24 mouse cellular contexts compared by ENCODE assay signal in genomic region chr11:50703397-50703796, GRCm38 (mm10).
"Had no signal": no experiment of that assay in that cellular context is flagged by ENCODE, and none has a peak within 500 bp of the region (broad histone marks: within the 10 kb centered on the region; RNA-seq: fewer than 3 reads in every experiment).

No protein-coding gene starts in this region.

- ATAC-seq: hindbrain, postnatal 0 days; intestine, embryonic 16.5 days; liver, embryonic 12.5 days had no signal

- DNase-seq: gastrocnemius, postnatal 25 days; heart, adult 2 months; heart, postnatal 14 days; heart, postnatal 36 days; kidney, adult 11 months; kidney, adult 2 months; kidney, adult 9 months; kidney, postnatal 14 days; kidney, postnatal 36 days; layer of hippocampus, adult 9-11 months; layer of hippocampus, postnatal 36 days; left cerebral cortex, postnatal 4 days had no signal

- H3K4me2 ChIP-seq: heart, embryonic 11.5 days; heart, embryonic 13.5 days; heart, embryonic 15.5 days; hindbrain, embryonic 13.5 days; hindbrain, embryonic 15.5 days; kidney, embryonic 15.5 days; limb, embryonic 13.5 days; limb, embryonic 15.5 days; liver, embryonic 12.5 days had no signal

- H3K36me3 ChIP-seq: heart, embryonic 13.5 days; heart, embryonic 15.5 days; hindbrain, embryonic 13.5 days; hindbrain, embryonic 15.5 days; kidney, embryonic 15.5 days; limb, embryonic 13.5 days; limb, embryonic 15.5 days; liver, embryonic 12.5 days had no signal

- H3K9ac ChIP-seq: heart, embryonic 13.5 days; heart, embryonic 15.5 days; hindbrain, embryonic 13.5 days; hindbrain, embryonic 15.5 days; kidney, embryonic 15.5 days; limb, embryonic 13.5 days; limb, embryonic 15.5 days; liver, embryonic 12.5 days had no signal

- H3K9me3 ChIP-seq: heart, embryonic 13.5 days; heart, embryonic 15.5 days; hindbrain, embryonic 13.5 days; hindbrain, embryonic 15.5 days; kidney, embryonic 15.5 days; limb, embryonic 13.5 days; limb, embryonic 15.5 days; liver, embryonic 12.5 days had no signal

- H3K4me1 ChIP-seq: heart, embryonic 15.5 days; hindbrain, embryonic 15.5 days; kidney, embryonic 15.5 days; limb, embryonic 13.5 days; limb, embryonic 15.5 days; liver, embryonic 12.5 days had no signal

- H3K27ac ChIP-seq: heart, adult 2 months; heart, embryonic 13.5 days; heart, embryonic 15.5 days; hindbrain, embryonic 13.5 days; hindbrain, embryonic 15.5 days; hindbrain, postnatal 0 days; kidney, embryonic 15.5 days; kidney, postnatal 0 days; limb, embryonic 13.5 days; limb, embryonic 15.5 days; liver, embryonic 12.5 days had no signal

- H3K4me3 ChIP-seq: heart, adult 2 months; heart, embryonic 13.5 days; heart, embryonic 15.5 days; hindbrain, embryonic 13.5 days; hindbrain, embryonic 15.5 days; kidney, embryonic 15.5 days; limb, embryonic 13.5 days; limb, embryonic 15.5 days; liver, embryonic 12.5 days had no signal

- H3K27me3 ChIP-seq: hindbrain, embryonic 13.5 days; hindbrain, embryonic 15.5 days; kidney, embryonic 15.5 days; limb, embryonic 13.5 days; limb, embryonic 15.5 days; liver, embryonic 12.5 days had no signal
